Mouse (Mus musculus) heart, adult 2 months (tissue): ENCODE results near the gene Ptprn2. TPM values are rescaled to one million over a fixed set of nuclear protein-coding genes. Genes with fewer than 3 reads are reported as not detected.
A peak's percentile ranks its signal among the peaks of the same experiment; 100 is the strongest.

Experiments used
- DNase-seq, 2 experiments: peaks; one replicate each; pipeline ENCODE4 v3.0.0; 2021
- H3K27ac ChIP-seq: fragments of 200-600 bp; 2 replicates; pipeline ENCODE4 v1.8.1; 2022
- H3K27me3 ChIP-seq: fragments of 200-500 bp; 2 replicates; pipeline ENCODE4 v1.6.1; 2012; ENCODE audit warnings: mild to moderate bottlenecking, low read length, inconsistent platforms, mixed read lengths; ENCODE audit not compliant: control insufficient read depth, insufficient read depth
- H3K36me3 ChIP-seq: fragments of 200-500 bp; 2 replicates; pipeline ENCODE4 v1.6.1; 2012; ENCODE audit warnings: low read length, inconsistent platforms; ENCODE audit not compliant: control insufficient read depth, insufficient read depth
- H3K4me1 ChIP-seq: fragments of 200-500 bp; 2 replicates; pipeline ENCODE4 v1.6.1; 2011; ENCODE audit warnings: low read length; ENCODE audit not compliant: control insufficient read depth, insufficient read depth
- H3K4me3 ChIP-seq: fragments of 200-600 bp; 2 replicates; pipeline ENCODE4 v1.8.1; 2022
- H3K79me2 ChIP-seq: fragments of 200-500 bp; replicated peaks from 2 replicates; pipeline ENCODE4 v1.6.1; 2012; ENCODE audit warnings: mild to moderate bottlenecking, inconsistent platforms, low read length, moderate library complexity, mixed read lengths; ENCODE audit not compliant: control insufficient read depth, insufficient read depth
- H3K9ac ChIP-seq: fragments of 200-500 bp; 2 replicates; pipeline ENCODE4 v1.6.1; 2012; ENCODE audit warnings: low read depth, mild to moderate bottlenecking, control low read depth, inconsistent platforms, low read length, mixed read lengths
- CTCF ChIP-seq: fragments of 200-600 bp; IDR thresholded peaks from 2 replicates; pipeline ENCODE4 v1.8.1; 2022; ENCODE audit warnings: antibody characterized with exemption, mild to moderate bottlenecking, moderate library complexity
- EP300 ChIP-seq: fragments of 200-500 bp; IDR thresholded peaks from 2 replicates; pipeline ENCODE4 v1.6.1; 2011; ENCODE audit warnings: low read depth, low read length, control low read depth; ENCODE audit not compliant: insufficient read depth
- POLR2A ChIP-seq: fragments of 200-500 bp; IDR thresholded peaks from 2 replicates; pipeline ENCODE4 v1.6.1; 2011; ENCODE audit warnings: mild to moderate bottlenecking, low read depth, low read length, control low read depth; ENCODE audit not compliant: insufficient read depth
- WGBS: fragments of 180-500 bp; shearing (Covaris S2); methylation state at CpG from one replicate; pipeline ENCODE4 v1.1.7; 2018; 5-methylcytosine and 5-hydroxymethylcytosine counted together
- intact Hi-C: fragments of 180-260 bp; cut with DNase I; formaldehyde crosslinking; loops from one replicate; pipeline ENCODE4 v1.15.1; 2025
- polyA plus RNA-seq: library from polyadenylated mRNA; depleted of rRNA; stranded (reverse); fragments of >200 nt; gene quantifications from 2 replicates; pipeline ENCODE4 v1.2.3, GENCODE M21; 2012
- total RNA-seq, 2 experiments: library from RNA; stranded (reverse); gene quantifications; 2 replicates each; pipeline ENCODE4 v1.2.3; 2021

The Ptprn2 gene
- total and polyA plus RNA-seq, 3 experiments = 0.21 to 0.23 TPM; not detected in 1

DNA sequence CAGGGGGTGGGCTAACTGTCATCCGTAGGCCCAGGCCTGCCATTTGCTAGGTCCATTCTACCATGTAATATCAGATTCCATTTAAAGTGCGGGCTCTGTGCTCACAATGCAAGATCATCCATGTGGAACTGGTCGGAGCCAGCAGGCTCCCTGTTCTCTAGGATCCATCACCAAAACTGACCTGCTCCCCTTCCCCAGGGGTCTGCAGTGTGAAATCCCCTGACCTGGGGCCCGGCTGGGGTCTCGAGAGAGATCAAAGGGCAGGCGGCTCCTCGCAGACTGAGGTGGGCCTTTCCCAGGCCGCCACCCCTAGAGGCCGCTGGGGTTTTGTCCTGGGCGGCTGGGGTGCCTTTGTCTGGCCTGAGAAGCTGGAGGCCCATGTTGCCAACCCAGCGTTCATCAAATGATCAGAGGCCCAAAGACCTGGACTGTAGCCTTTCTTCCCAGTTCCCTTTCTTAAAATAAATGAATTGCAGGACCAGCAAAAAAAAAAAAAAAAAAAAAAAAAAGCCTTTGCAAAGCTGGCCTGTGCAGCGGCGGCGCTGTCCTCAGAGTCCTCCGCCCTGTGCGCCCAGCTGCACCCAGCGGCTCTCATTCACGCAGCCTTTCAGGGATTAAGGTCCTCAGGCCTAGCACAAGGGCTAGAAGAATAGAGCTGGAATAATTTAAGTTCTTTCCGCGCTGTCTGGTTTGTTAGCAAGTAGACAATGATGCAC, 771.8 kb downstream of the Ptprn2 start:
- no peak for TF ChIP-seq POLR2A
- TF ChIP-seq EP300 = no peak
- TF ChIP-seq CTCF = no peak

DNA sequence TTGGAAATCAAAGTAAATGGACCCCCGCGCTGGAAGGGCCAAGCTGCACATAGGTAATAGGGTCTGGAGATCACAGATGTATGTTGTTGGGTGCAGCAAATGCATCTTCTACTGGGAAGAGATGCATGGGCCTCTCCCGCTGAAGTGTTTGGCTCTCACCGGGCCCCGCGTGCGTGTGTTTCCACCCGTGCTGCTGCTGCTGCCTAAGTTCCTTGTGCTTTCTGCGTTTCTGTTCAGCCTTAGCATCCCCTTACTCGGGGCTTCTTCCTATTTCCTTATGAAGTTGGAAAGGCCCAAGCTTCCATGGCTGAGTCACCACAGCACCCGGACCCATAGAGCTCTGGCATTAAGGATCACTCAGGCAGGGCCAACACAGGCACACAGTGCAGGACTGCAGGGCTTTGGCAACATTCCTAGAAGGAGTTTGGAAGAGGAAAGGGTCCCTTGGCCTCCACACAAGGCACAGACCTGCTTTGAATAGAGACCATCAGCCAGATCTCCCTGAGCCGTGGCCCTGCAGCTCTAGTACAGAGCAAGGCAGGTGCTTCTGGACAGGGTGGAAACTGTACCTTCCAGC, 772.5 kb downstream of the Ptprn2 start:
- Histone ChIP-seq H3K36me3 (no peaks in the 10 kb centered on the region), H3K79me2 (no peaks in the 10 kb centered on the region), H3K27me3 (no peaks in the 10 kb centered on the region), H3K4me3 (no peak overlapping the region), H3K4me1 (no peaks in the 10 kb centered on the region), H3K9ac (no peak overlapping the region), H3K27ac (no peak overlapping the region)
- TF ChIP-seq CTCF = no peak
- TF ChIP-seq EP300 = no peak
- TF ChIP-seq POLR2A = no peak
- WGBS = 59% methylated on average over 12 of the region's 12 CpGs
- DNase-seq = no peak
- intact Hi-C loops = no loop called here

More for the DNA sequence above, 771.8 kb downstream of the Ptprn2 start:
- H3K9ac ChIP-seq = no peak overlapping the region
- no peak for DNase-seq
- 58% methylated on average over 20 of the region's 20 CpGs for WGBS
- no peak overlapping the region for H3K4me3 ChIP-seq
- no peaks in the 10 kb centered on the region for H3K36me3 ChIP-seq
- no peaks in the 10 kb centered on the region for H3K27me3 ChIP-seq
- intact Hi-C loops = no loop called here
- no peaks in the 10 kb centered on the region for H3K4me1 ChIP-seq
- no peak overlapping the region for H3K27ac ChIP-seq
- H3K79me2 ChIP-seq = no peaks in the 10 kb centered on the region

DNA sequence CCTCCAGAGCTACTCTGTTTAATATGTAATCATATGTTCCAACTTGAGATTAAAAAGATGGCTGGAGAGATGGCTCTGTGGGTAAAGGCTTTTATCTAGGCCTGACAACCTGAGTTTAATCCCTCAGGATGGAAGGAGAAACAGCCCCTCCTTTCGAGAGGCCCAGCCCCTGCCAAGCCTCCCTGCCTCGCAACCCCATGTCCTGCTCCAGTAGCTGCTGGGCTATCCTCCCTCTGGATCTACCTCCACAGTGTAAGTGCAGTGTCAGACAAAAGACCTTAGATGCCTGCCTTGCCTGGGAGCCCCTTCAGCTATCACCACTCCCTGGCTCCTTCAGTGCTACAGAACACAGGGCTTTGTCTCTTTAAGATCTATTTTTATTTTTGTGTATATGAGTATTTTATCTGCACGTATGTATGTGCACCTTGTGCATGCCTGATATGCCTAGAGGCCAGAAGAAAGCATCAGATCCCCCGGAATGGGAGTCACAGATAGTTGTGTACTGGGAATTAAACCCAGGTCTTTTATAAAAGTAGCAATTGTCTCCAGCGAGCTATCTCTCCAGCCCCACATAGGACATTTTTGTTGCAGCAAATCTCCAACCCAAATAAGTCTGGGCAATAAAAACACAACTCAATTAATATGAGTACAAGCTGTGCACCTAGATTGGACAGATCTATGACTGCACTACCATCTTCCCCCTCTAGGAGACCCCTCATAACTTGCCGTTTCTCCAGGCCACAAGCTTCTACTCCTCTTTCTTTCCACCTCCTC, 775.1 kb downstream of the Ptprn2 start:
- Histone ChIP-seq H3K27ac (no peak overlapping the region), H3K27me3 (no peaks in the 10 kb centered on the region), H3K9ac (no peak overlapping the region), H3K36me3 (no peaks in the 10 kb centered on the region), H3K4me3 (no peak overlapping the region), H3K4me1 (no peaks in the 10 kb centered on the region), H3K79me2 (no peaks in the 10 kb centered on the region)
- no peak for DNase-seq
- intact Hi-C loops = no loop called here
- TF ChIP-seq CTCF (0 out of 2 replicates have a peak, but pooled peaks have one; percentile 9), EP300 (no peak), POLR2A (no peak)
- WGBS = 68% methylated on average over 6 of the region's 6 CpGs

DNA sequence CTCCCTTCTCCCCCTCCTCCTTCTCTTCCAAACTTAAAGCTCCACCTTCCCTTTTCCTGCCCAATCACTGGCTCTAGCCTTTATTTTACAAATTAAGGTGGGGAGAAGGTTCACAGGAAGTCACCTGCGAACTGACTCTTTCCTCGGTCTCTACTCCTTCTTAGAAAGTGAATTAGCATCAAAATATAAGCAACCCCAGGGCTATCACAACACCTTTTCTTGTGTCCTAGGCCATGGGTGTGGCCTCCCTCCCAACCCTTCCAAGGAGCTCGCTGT, 775.6 kb downstream of the Ptprn2 start:
- no peak for TF ChIP-seq CTCF
- no peak for TF ChIP-seq EP300
- TF ChIP-seq POLR2A = no peak
- intact Hi-C loops = no loop called here
- DNase-seq = no peak
- Histone ChIP-seq H3K4me1 (no peaks in the 10 kb centered on the region), H3K36me3 (no peaks in the 10 kb centered on the region), H3K79me2 (no peaks in the 10 kb centered on the region), H3K4me3 (no peak overlapping the region), H3K27me3 (no peaks in the 10 kb centered on the region), H3K27ac (no peak overlapping the region), H3K9ac (no peak overlapping the region)
- WGBS = 46% methylated on average over 3 of the region's 3 CpGs

DNA sequence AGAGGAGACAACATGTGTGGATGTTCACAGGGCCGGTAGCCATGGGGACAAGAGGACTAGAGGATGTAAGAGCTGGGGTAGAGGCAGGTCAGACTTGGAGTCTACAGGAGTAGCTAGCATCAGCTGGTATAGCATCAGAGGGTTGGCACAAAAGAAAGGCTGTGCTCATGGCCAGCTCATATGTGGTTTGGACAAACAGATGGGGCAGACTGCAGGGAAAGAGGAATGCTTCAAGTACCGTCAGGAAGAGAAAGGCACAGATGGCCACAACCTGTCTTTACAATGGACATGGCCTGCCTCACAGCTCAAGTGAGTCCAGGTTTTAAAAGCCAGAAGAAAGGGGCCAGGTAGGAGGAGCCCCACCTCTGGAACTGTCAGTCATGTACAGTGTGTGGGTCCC, 776.5 kb downstream of the Ptprn2 start:
- no peaks in the 10 kb centered on the region for H3K79me2 ChIP-seq
- no peak for DNase-seq
- no peak overlapping the region for H3K27ac ChIP-seq
- no peak overlapping the region for H3K4me3 ChIP-seq
- no peaks in the 10 kb centered on the region for H3K4me1 ChIP-seq
- TF ChIP-seq EP300 = no peak
- no peak overlapping the region for H3K9ac ChIP-seq
- WGBS = 91% methylated on average over 2 of the region's 2 CpGs
- no peaks in the 10 kb centered on the region for H3K36me3 ChIP-seq
- intact Hi-C loops = no loop called here
- no peaks in the 10 kb centered on the region for H3K27me3 ChIP-seq

DNA sequence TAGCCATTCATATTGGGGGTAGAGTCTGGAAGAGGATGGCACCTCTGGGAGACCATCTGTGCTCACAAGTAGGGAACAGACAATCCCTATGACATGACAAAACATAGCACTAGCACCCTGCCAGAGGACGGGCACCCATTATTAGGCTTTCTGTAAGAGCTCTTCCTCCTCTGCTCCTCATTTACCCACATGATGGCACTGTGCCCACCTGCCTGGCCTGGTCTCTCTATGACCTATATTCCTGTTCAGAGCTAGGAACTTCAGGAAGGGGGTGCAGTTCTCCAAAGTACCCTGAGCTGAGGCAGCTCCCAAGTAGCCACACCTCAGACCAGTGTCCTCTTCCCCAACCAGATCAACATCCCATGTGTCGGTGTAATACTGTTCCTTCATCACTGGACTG, 777.6 kb downstream of the Ptprn2 start:
- H3K4me1 ChIP-seq = no peaks in the 10 kb centered on the region
- TF ChIP-seq CTCF (no peak), POLR2A (no peak), EP300 (no peak)
- H3K79me2 ChIP-seq = no peaks in the 10 kb centered on the region
- H3K27ac ChIP-seq = no peak overlapping the region
- no peaks in the 10 kb centered on the region for H3K36me3 ChIP-seq
- H3K9ac ChIP-seq = no peak overlapping the region
- H3K4me3 ChIP-seq = no peak overlapping the region
- H3K27me3 ChIP-seq = no peaks in the 10 kb centered on the region
- intact Hi-C loops = no loop called here
- no peak for DNase-seq
- WGBS = 73% methylated on average over 2 of the region's 2 CpGs
